Mouse (Mus musculus) heart, postnatal 10 days (tissue): ENCODE measurements around the gene Pigq. TPM values are rescaled to one million over a fixed set of nuclear protein-coding genes. Genes with fewer than 3 reads are reported as not detected.
A peak's percentile ranks its signal among the peaks of the same experiment; 100 is the strongest.

ENCODE experiments used
- DNase-seq, 2 experiments: peaks; one replicate each; pipeline ENCODE4 v3.0.0; 2021
- intact Hi-C: fragments of 180-260 bp; cut with DNase I; formaldehyde crosslinking; loops from one replicate; pipeline ENCODE4 v1.15.1; 2025
- total RNA-seq, 2 experiments: library from RNA; stranded (reverse); gene quantifications; 2 replicates each; pipeline ENCODE4 v1.2.3; 2021

Gene Pigq
- total RNA-seq, 2 experiments from 2014 or later = 76.6 to 78.5 TPM

DNA sequence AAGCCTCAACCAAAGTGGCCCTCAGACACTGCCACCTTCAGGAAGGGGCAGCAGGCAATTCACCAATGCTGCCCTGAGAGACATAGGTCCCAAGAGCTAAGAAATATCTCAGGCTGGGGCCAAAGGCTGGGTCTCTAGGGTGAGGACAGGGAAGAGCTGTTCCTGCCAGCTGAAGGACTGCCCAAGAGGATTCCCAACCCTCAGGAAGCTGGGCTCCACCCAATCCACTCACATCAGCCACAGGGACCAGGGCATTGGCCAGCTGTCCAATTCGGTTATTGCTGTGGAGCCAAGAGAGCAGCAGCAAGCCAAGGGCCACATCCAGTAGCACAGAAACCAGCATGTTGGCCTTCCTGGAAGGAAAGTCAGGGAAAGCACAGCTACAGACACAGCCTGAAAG is 10.2 kb downstream of the Pigq start:
- DNase-seq = no peak
- intact Hi-C loops = no loop called here

- intact Hi-C loops = no loop called here
- peak; percentile 78 to 81 for DNase-seq
Observed at GRCm38 (mm10) chr17:25925348-25925747, 19.4 kb downstream of the Pigq start.

DNA sequence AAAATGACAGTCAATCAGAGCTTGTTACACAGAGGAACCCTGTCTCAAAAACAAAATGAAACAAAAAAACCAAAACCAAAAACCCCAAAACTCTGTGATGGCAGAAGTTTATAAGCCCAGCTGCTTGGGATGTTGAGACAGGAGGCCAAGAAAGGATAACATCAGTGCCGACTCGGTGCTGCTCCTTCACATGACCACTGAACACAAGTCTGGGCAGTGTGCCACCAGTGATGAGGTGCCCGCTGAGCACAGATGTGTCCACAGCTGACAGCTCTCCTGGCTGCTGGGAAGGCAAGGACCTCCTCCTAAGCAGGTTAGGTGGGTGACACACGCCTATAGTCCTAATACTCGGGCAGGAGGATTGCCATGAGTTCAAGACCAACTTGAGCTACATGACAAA is 22.6 kb downstream of the Pigq start:
- peak in 1 of 2 experiments; percentile 34 for DNase-seq
- intact Hi-C loops = no loop called here

- intact Hi-C loops = loop anchor here (2.0 kb wide), 1 partner anchor 45 kb away; the partner anchor contains the start of gene Mettl26
- peak; percentile 100 for DNase-seq
Observed at GRCm38 (mm10) chr17:25919786-25920642, 24.7 kb downstream of the Pigq start.

- DNase-seq = no peak
- intact Hi-C loops = loop anchor here (2.0 kb wide), 1 partner anchor 44 kb away; the partner anchor contains the start of gene Mettl26
Observed at GRCm38 (mm10) chr17:25919144-25919785, 25.5 kb downstream of the Pigq start, which contains the start of gene Rab40c. Gene Rab40c, minus strand, starts transcription at chr17:25919727.

DNA sequence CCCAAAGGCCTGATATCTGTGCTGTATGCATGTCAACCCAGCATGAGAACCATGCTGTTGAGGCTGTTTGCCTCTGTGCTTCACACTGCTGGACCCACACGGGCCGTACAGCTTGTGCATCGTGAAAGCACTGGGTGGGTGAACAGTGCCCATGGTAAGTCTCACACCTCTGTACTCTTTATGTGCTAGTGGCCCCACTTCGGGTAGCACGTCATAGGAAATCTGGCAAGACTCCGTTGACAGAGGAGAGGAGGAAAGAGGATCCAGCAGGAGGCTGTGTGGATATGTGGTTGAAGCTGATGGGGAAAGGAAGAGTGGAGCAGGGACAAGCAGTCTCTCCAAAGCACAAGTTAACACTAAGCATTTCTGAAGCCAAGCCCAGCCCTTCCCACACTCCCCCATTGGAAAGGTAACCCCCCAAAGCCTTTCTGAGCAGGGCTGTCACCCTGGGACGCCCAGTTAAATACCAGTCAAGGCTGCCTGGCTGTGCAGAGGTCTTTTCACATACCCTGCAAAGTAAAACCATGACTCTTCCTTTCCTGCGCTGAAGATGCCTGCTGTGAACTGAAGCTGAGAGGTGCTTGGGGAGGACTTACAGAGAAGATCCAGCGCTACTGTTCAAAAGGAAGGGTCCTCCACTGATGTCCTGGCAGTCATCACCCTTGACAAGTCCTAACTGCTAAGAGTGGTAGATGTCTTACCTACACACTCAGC is 26.5 kb downstream of the Pigq start:
- intact Hi-C loops = loop anchor here (2.0 kb wide), 1 partner anchor 43 kb away; the partner anchor contains the start of gene Mettl26
- no peak for DNase-seq

GRCm38 (mm10) chr17:25916931-25917647 is 27.6 kb downstream of the Pigq start:
- DNase-seq = no peak
- intact Hi-C loops = no loop called here

DNA sequence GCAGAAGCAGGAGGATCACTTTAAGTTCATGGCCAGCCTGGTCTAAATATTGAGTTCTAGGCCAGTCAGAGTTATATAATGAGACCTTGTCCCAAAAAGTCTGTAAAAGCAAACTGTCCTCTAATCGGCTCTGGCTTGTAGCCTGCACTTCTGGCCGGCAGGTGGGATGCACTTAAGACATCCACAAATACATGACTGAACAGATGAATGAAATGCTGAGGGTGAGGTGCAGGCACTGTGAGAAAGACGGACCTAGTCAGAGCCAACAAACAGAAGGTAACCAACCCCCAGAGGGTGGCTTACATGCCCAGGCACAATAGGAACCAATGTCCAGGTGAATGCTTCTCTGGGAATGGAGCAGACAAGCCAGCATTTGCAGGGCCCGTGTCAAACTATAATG is 30.4 kb downstream of the Pigq start:
- DNase-seq = no peak
- intact Hi-C loops = no loop called here

- intact Hi-C loops = no loop called here
- peak; percentile 25 to 38 for DNase-seq
Observed at GRCm38 (mm10) chr17:25913877-25914275, 30.9 kb downstream of the Pigq start.

DNA sequence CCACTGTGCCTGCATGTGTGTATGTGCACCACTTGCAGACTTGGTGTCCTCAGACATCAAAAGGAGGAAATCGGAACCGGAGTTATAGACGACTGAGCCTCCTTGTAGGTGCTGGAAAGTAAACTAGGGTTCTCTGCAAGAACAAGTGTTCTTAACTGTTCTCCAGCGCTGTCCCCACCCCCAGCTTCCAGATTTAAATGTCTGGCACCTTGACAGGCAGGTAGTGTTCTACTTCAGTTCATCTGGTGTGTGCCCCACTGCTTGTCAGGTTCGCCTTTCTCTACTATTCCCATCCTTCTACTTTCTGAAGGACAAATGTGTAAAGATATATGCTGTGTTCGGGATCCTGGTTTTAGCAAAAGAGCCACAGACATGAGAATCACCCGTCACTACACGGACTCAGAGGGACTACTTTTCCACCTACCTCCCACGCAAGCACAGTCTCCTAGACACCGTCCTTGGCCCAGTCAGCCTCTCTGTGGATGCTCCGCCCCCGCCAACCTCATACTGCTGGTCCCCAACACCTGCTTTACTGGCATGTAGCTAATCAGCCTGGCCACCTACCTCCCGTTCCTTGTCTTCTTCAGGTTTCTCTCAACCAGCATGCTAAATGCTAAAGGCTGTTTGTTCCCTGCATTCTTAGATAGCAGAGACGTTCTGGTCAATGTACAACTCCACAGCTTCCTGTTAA is 31.4 kb downstream of the Pigq start:
- intact Hi-C loops = no loop called here
- peak in 1 of 2 experiments; percentile 12 for DNase-seq

- intact Hi-C loops = no loop called here
Observed at GRCm38 (mm10) chr17:25911816-25912215, 32.9 kb downstream of the Pigq start.

GRCm38 (mm10) chr17:25907640-25908039 is 37.1 kb downstream of the Pigq start:
- DNase-seq = no peak
- intact Hi-C loops = no loop called here

More at GRCm38 (mm10) chr17:25911816-25912215, 32.9 kb downstream of the Pigq start:
- peak; percentile 33 to 54 for DNase-seq

DNA sequence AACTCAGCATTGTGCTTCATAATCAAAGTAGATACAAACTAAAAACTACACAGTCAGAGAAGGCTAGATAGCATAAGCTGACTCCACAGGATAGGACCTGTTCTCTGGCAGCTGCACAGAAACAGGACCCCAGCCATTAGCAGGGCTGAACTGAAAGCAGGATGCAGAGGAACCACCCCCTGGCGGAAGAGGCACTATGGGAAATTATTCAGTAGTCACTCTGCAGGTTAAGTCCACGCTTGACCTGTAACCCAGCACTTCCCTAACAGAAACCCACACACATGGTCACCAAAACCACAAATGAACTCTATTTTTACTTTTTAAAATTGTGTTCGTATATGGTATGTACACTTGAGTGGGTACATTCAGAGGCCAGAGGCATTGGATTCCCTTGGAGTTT is 41.7 kb downstream of the Pigq start:
- DNase-seq = no peak
- intact Hi-C loops = no loop called here

- DNase-seq = no peak
- intact Hi-C loops = no loop called here
Observed at GRCm38 (mm10) chr17:25900193-25900592, 44.5 kb downstream of the Pigq start.

DNA sequence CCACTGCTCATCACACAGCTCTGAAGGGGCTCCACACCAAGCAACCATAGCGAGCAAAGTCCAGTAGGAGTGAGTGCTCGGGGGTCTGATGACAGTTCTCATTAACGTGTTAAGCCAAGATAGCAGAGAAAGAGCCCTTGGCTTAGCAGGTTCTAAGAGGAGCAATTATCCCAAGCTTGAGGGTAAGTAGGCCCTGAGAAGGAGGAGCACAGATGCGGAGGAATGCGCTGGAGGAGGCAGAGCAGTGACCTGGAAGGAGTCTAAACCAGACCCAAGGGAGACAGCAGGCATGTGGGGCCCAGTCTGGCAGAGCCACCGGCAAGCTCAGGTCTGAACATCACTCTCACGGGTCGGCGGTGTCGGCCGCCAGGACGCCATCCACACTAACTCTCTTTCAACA is 48.8 kb downstream of the Pigq start:
- DNase-seq = no peak
- intact Hi-C loops = no loop called here

DNA sequence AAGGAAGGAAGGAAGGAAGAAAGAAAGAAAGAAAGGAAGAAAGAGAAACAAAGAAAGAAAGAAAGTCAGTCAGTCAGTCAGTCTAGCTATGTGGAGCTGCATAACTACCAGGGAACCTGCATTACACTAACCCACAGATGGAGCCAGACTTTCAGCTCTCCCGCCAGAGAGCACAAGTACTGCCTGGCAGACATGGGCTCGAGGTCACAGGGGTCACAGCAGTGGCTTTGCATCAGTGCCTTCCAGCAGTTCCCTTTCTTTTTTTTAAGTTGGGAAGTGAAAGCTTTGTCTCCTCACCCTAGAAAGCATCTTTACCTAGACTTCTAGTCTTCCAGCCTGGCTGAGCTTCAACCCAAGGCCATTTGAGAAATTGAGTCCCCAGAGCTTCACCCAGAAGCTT is 49.3 kb downstream of the Pigq start:
- DNase-seq = peak in 1 of 2 experiments; percentile 37
- intact Hi-C loops = no loop called here

GRCm38 (mm10) chr17:25893975-25894617 is 50.6 kb downstream of the Pigq start:
- peak; percentile 76 to 77 for DNase-seq
- intact Hi-C loops = loop anchor here (1.0 to 5.0 kb wide), 3 partner anchors 48 to 198 kb away; partner anchors contain the start of genes Decr2, Nhlrc4 and Pigq

DNA sequence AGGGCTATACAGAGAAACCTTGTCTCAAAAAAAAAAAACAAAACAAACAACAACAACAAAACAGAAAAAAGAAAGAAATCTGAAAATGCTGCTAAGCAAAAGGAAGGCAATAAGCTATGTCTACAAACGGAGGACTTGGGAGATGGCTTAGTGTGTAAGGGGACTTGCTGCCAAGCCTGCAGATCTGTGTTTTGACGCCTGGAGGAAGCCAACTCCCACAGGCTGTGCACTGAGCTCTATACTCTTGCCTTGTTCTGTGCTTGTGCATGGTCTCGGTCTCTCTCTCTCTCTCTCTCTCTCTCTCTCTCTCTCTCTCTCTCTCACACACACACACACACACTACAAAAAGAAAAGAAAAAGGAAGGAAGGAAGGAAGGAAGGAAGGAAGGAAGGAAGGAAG is 55.9 kb downstream of the Pigq start:
- intact Hi-C loops = no loop called here
- DNase-seq = no peak

- intact Hi-C loops = no loop called here
- no peak for DNase-seq
Observed at GRCm38 (mm10) chr17:25887467-25887866, 57.3 kb downstream of the Pigq start.
